Mouse (Mus musculus) heart, postnatal 10 days (tissue): ENCODE data around the gene Csad. TPM values are rescaled to one million over a fixed set of nuclear protein-coding genes. Genes with fewer than 3 reads are reported as not detected.
"Not testable (repeated sequence)": the region's sequence is repeated elsewhere in the genome, so short reads cannot be mapped to it uniquely, and the experiment has no call there.

Source experiments
- DNase-seq, 2 experiments: peaks; one replicate each; pipeline ENCODE4 v3.0.0; 2021
- intact Hi-C: fragments of 180-260 bp; cut with DNase I; formaldehyde crosslinking; loops from one replicate; pipeline ENCODE4 v1.15.1; 2025
- total RNA-seq, 2 experiments: library from RNA; stranded (reverse); gene quantifications; 2 replicates each; pipeline ENCODE4 v1.2.3; 2021

The Csad gene
- total RNA-seq, 2 experiments from 2014 or later, result 25.6 to 33.8 TPM

DNA sequence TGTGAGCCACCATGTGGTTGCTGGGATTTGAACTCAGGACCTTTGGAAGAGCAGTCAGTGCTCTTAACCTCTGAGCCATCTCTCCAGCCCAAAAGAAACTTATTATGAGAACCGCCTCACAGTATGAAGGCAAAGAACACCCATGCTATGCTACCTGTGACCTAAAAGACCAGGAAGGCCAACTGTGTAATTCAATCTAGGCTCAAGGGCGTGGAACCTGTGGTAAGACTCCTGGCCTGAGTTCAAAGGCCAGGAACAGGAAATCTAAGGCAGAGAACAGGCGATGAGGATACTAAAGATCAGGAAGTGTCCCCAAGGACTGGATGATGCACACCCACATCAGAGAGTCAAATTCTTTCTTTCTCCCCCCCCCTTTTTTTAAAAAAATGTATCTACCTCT, 30.9 kb downstream of the Csad start:
- no peak for DNase-seq
- intact Hi-C loops, result no loop called here

DNA sequence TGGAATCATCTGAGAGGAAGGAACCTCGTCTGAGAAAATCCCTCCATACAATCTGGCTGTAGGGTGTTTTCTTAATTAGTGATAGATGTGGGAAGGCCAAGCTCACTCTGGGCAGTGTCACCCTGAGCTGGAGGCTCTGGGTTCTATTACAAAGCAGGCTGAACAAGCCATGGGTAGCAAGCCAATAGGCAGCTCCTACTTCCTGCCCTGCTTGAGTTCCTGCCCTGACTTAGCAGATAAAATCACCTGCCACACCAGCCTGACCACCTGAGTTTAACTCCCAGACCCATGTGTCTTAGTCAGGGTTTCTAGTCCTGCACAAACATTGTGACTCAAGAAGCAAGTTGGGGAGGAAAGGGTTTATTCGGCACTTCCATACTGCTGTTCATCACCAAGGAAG, 35.5 kb downstream of the Csad start:
- intact Hi-C loops, result no loop called here
- no peak for DNase-seq

DNA sequence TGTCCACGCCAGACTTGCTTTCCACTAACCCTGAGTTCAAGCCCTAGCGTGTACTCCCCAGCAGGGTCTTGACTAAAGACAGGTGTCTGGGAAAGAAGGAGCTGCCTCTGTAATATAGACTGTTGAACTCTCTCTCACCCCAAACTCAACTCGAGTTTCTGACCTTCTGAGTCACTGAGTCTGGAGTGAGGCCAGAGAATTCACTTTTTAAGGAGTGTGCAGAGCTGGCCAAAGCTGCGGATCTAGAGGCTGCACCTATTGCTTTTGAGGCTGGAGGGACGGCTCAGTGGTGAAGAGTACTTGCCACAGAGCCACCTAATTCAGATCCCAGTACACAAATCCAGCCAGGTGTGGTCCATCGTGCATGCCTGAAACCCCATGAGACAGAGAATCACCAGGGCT, 36.9 kb downstream of the Csad start:
- intact Hi-C loops, result no loop called here
- DNase-seq, result peak; percentile 44 to 48

GRCm38 (mm10) chr15:102165468-102166100, 38.9 kb downstream of the Csad start:
- intact Hi-C loops, result no loop called here
- DNase-seq, result no peak

DNA sequence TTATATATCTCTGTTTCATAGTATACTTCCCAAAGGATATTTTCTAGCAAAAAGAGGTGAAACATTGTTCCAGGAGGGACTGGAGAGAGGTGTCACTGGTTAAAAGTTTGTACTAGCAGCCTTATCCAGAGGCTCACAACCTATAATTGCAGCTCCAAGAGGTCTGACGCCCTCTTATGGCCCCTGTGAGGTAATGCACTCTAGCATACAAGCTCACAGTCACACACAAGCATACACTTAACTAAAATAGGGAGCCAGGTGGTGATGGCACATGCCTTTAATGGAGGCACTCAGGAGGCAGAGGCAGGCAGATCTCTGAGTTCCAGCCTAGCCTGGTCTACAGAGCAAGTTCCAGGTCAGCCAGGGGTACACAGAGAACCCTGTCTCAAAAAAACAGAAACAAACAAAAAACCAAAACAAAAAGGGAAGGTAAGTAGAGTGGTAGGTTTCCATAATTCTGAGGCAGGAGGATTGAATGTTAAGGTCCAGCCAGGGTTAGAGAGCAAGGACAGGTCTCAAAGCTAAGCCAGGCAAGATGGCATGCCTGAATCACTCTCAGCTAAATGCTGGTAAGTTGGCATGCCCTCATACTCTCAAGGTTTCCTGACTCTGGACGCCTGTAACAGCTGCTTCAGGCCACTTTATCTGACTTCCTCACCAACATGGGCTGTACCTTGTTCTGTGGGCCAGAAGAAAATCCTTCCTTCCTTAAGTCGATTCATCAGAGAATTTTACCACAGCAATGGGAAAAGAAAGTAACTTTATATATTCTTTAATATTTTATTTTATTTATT, 40.4 kb downstream of the Csad start:
- intact Hi-C loops, result no loop called here
- DNase-seq, result no peak

- intact Hi-C loops, result no loop called here
- DNase-seq, result no peak
Observed at GRCm38 (mm10) chr15:102160415-102161060, 44.0 kb downstream of the Csad start.

GRCm38 (mm10) chr15:102156836-102157235, 47.7 kb downstream of the Csad start:
- no peak for DNase-seq

GRCm38 (mm10) chr15:102155006-102155405, 49.5 kb downstream of the Csad start:
- DNase-seq, result not testable (repeated sequence)

More at GRCm38 (mm10) chr15:102156836-102157235, 47.7 kb downstream of the Csad start:
- intact Hi-C loops, result loop anchor here (5.0 kb wide), 1 partner anchor 65 kb away; no protein-coding TSS in a partner anchor

GRCm38 (mm10) chr15:102152646-102153045, 51.9 kb downstream of the Csad start:
- intact Hi-C loops, result no loop called here
- DNase-seq, result no peak

More at GRCm38 (mm10) chr15:102155006-102155405, 49.5 kb downstream of the Csad start:
- intact Hi-C loops, result loop anchor here (5.0 kb wide), 1 partner anchor 67 kb away; no protein-coding TSS in a partner anchor

GRCm38 (mm10) chr15:102150301-102151135, 54.0 kb downstream of the Csad start, which contains the start of gene Soat2:
Gene Soat2 (plus strand): TSS chr15:102150526.
- intact Hi-C loops, result no loop called here
- DNase-seq, result peak; percentile 29 to 52

DNA sequence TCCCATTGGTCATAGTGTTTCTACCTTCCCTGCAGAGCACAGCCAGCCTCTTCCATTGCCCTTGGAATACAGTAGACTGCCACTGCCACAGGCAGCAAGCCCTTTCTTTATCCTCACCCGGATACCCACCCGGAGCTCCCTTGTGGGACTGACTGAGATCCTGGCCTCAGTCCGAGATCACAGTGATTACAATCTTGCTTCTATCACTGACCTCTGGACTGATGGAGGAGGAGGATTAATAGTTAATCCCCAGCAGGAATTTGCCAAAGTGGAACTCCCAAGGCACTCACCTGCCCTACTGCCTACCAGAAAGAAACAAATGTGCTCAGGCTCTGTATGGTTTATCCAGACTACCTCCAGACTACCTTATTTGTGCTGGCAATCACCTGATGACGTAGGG, 55.0 kb downstream of the Csad start:
- DNase-seq, result no peak
- intact Hi-C loops, result loop anchor here (5.0 kb wide), 1 partner anchor 42 kb away; no protein-coding TSS in a partner anchor

- intact Hi-C loops, result loop anchor here (1.0 to 5.0 kb wide), 2 partner anchors 31 to 41 kb away; no protein-coding TSS in a partner anchor
Observed at GRCm38 (mm10) chr15:102147674-102148402, 56.7 kb downstream of the Csad start.

DNA sequence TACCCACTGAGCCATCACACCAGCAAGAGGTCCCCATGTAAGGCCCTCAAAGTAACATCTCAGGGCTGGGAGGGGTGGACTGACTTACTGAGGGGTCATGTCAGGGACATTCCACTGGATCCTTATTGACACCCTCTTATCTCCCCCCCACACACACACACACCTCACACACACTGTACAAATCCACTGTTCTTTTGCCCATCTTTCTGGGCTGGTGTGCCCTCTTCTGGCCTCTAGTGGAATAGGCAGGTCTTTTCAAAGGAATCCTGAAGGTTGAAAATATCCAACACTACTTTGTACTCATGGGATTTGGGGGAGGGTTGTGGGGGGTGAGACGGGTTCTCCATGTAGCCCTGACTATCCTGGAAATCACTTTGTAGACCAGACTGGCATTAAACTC, 57.6 kb downstream of the Csad start:
- peak; percentile 59 to 80 for DNase-seq
- intact Hi-C loops, result loop anchor here (1.0 to 5.0 kb wide), 2 partner anchors 30 to 40 kb away; no protein-coding TSS in a partner anchor

More at GRCm38 (mm10) chr15:102147674-102148402, 56.7 kb downstream of the Csad start:
- DNase-seq, result no peak

- intact Hi-C loops, result loop anchor here (5.0 kb wide), 1 partner anchor 39 kb away; no protein-coding TSS in a partner anchor
- DNase-seq, result no peak
Observed at GRCm38 (mm10) chr15:102146089-102146488, 58.4 kb downstream of the Csad start.

GRCm38 (mm10) chr15:102145330-102145729, 59.2 kb downstream of the Csad start:
- DNase-seq, result peak; percentile 21 to 41
- intact Hi-C loops, result loop anchor here (5.0 kb wide), 1 partner anchor 38 kb away; no protein-coding TSS in a partner anchor

GRCm38 (mm10) chr15:102144726-102145125, 59.8 kb downstream of the Csad start:
- no peak for DNase-seq
- intact Hi-C loops, result loop anchor here (5.0 kb wide), 1 partner anchor 37 kb away; no protein-coding TSS in a partner anchor

- intact Hi-C loops, result no loop called here
- DNase-seq, result peak in 1 of 2 experiments; percentile 25
Observed at GRCm38 (mm10) chr15:102144274-102144711, 60.2 kb downstream of the Csad start, which contains the start of gene Igfbp6. Gene Igfbp6 (plus strand): TSS chr15:102144362.

DNA sequence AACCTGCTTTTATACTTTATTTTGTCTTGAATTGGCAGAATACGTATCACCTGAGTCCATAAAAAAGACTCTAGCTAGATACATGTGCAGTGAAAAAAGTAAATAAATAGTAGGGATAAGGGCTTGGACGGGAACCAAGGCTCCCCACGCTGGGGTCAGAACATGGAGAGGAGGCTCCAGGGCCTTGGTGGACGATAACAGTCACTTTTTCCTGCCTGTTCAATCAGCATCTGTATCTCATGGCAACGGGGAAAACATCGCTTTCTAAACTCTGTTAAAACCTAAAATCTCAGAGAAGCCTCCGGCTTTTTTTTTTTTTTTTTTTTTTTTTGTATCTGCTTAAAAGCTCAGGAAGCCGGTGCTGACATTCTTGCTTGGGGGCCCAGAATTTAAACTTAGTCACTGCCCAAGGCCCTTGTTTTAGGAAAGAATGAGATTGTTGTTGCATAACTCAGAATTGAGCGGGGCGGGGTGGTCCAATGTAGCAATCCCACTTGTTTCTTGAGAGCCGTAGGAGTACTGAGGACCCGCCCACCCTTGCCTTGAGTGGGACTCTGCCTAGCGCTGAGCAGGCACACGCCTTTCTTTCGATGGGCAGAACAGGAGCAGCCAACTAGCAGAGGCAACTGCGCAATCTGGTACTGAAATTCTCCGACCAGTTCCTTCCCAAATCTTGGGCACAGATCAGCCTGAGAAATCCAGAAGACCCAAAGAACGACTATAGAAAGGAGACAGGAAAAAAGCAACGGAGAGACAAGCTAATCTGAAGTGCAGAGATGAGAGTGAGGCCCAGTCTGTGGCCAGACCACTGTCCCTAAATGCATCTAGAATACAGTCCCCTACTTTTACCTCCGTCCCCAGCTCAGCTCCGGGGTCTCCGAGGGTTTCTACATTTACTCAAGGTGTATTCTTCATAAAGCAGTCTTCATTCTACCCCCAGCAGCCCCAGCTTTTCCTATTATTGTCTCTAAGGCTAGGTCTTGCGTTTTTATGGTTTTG, 61.3 kb downstream of the Csad start:
- intact Hi-C loops, result no loop called here
- DNase-seq, result peak; percentile 54 to 59
